Mouse (Mus musculus) lung, postnatal 0 days (tissue): Measurements from ENCODE around the gene Foxp2. TPM values are rescaled to one million over a fixed set of nuclear protein-coding genes. Genes with fewer than 3 reads are reported as not detected.

Source experiments
- ATAC-seq: fragments of 200-750 bp; cut with Nextera tagmentation; 2 replicates; pipeline ENCODE4 v1.8.0; 2017; ENCODE audit warnings: moderate library complexity
- DNase-seq: peaks from one replicate; pipeline ENCODE4 v3.0.0-alpha.2; 2016; ENCODE audit warnings: low spot score
- H3K27ac ChIP-seq: fragments of 300-500 bp; sonication (generic); 2 replicates; pipeline ENCODE4 v1.5.1; 2014; ENCODE audit warnings: antibody characterized with exemption, mild to moderate bottlenecking, low read length, mixed read lengths
- H3K27me3 ChIP-seq: fragments of 300-500 bp; sonication (generic); replicated peaks from 2 replicates; pipeline ENCODE4 v1.6.1; 2014; ENCODE audit warnings: low read length, mixed read lengths; ENCODE audit not compliant: insufficient read depth
- H3K36me3 ChIP-seq: fragments of 300-500 bp; sonication (generic); 2 replicates; pipeline ENCODE4 v1.6.1; 2014; ENCODE audit warnings: low read length, mixed read lengths; ENCODE audit not compliant: insufficient read depth
- H3K4me1 ChIP-seq: fragments of 300-500 bp; sonication (generic); 2 replicates; pipeline ENCODE4 v1.6.1; 2014; ENCODE audit warnings: antibody characterized with exemption, low read depth, low read length, mixed read lengths; ENCODE audit not compliant: insufficient read depth
- H3K4me2 ChIP-seq: fragments of 300-500 bp; sonication (generic); replicated peaks from 2 replicates; pipeline ENCODE4 v1.6.1; 2014; ENCODE audit warnings: low read depth, mild to moderate bottlenecking, low read length, moderate library complexity, mixed read lengths
- H3K4me3 ChIP-seq: fragments of 300-500 bp; sonication (generic); 2 replicates; pipeline ENCODE4 v1.5.1; 2014; ENCODE audit warnings: low read depth, low read length
- H3K9ac ChIP-seq: fragments of 300-500 bp; sonication (generic); replicated peaks from 2 replicates; pipeline ENCODE4 v1.6.1; 2014; ENCODE audit warnings: low read depth, mild to moderate bottlenecking
- H3K9me3 ChIP-seq: fragments of 300-500 bp; sonication (generic); 2 replicates; pipeline ENCODE4 v1.6.1; 2016; ENCODE audit warnings: low read length, mixed read lengths
- CTCF ChIP-seq: IDR thresholded peaks from 2 replicates; pipeline ENCODE4 v1.5.1; 2016; ENCODE audit warnings: antibody characterized with exemption, mild to moderate bottlenecking
- EP300 ChIP-seq: IDR thresholded peaks from 2 replicates; pipeline ENCODE4 v1.6.1; 2016; ENCODE audit warnings: antibody characterized with exemption, mild to moderate bottlenecking, control low read depth
- WGBS: fragments of 180-500 bp; shearing (Covaris S2); extraction: QIAGEN DNeasy Blood & Tissue Kit; methylation state at CpG from one replicate; pipeline ENCODE4 v1.1.7; 2014; 5-methylcytosine and 5-hydroxymethylcytosine counted together
- microRNA-seq: library from miRNA; unstranded; fragments of <30 nt; microRNA quantifications from one replicate; pipeline ENCODE4, GENCODE M21; 2016
- polyA plus RNA-seq: library from polyadenylated mRNA; unstranded; fragments of >200 nt; fragmentation: Nextera tagmentation; extraction: Ambion mirVana; gene quantifications from 2 replicates; pipeline ENCODE4 v1.2.1, GENCODE M21; 2015

The Foxp2 gene
- polyA plus RNA-seq, 1 experiment from 2014 or later, result 9.8 TPM

DNA sequence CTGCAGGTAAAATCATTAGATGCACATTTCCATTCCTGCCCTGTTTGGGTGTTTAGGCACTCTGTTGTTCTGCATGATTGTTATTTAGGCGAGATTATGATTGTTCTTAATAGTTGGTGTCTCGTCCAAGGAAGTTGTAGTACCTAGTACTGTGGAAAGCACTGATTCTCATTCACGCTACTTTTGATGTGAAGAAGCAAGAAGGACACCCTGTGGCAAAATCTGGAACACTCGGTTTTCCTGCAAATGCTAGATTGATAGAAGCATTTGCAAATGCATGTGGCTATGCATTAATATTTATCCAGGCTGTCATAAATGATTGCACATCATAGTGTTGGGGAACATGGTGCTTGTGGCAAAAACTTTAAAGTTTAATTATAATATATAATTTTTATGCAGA is 514.0 kb downstream of the Foxp2 start:
- Histone ChIP-seq H3K9me3 (no peaks in the 10 kb centered on the region), H3K36me3 (no peaks in the 10 kb centered on the region), H3K4me1 (no peaks in the 10 kb centered on the region), H3K4me3 (no peak overlapping the region), H3K27ac (no peak overlapping the region), H3K9ac (no peak overlapping the region), H3K27me3 (no peaks in the 10 kb centered on the region), H3K4me2 (no peak overlapping the region)
- ATAC-seq (no peak), DNase-seq (peak; percentile 13)
- TF ChIP-seq EP300, result no peak
- peak; percentile 41 for TF ChIP-seq CTCF
- 64% methylated on average over 4 of the region's 4 CpGs for WGBS

DNA sequence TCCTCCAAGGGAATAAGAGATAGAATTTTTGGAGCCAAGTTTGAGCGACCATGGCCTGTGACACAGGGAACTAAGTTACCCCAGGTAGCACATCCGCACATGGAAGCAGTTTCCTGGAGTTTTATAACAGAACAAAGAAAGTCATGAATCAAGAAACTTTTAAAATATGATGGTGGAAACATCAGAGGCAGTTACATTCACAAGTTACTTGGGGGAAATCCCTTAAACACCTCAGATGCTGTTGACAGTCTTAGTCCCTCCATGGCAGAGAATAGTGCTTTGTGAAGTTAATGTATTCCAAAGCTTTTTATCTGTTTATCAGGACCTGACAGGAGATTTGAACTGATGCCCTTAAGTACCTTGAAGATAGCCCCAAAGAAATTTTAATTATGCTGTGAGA is 558.6 kb downstream of the Foxp2 start:
- no peak for ATAC-seq
- TF ChIP-seq CTCF, result no peak
- TF ChIP-seq EP300, result no peak

DNA sequence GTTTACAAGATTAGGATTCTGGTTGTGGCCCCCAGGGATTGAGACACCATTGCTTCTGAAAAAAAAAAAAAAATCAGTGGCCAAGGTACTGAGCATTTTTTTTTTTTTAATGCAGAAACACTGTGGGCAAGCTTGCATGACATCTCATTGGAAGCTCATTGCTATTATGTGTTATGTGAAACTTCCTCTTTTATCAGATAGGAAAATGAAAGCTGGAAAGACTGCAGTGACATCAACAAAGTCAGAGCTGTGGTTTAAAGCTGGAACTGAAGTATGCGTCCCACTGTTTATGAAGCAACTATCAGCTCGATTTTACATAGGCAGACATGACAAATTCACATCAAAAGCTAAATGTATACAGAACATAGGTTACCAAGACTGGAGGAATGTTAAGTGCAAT is 562.2 kb downstream of the Foxp2 start:
- TF ChIP-seq CTCF, result no peak
- WGBS, result 52% methylated on average over 2 of the region's 2 CpGs
- Histone ChIP-seq H3K4me1 (no peaks in the 10 kb centered on the region), H3K4me2 (no peak overlapping the region), H3K9me3 (no peaks in the 10 kb centered on the region), H3K27me3 (no peaks in the 10 kb centered on the region), H3K4me3 (no peak overlapping the region), H3K36me3 (no peaks in the 10 kb centered on the region), H3K27ac (no peak overlapping the region), H3K9ac (no peak overlapping the region)
- ATAC-seq (no peak), DNase-seq (no peak)

More for the DNA sequence above, 558.6 kb downstream of the Foxp2 start:
- Histone ChIP-seq H3K27me3 (no peaks in the 10 kb centered on the region), H3K9ac (no peak overlapping the region), H3K36me3 (no peaks in the 10 kb centered on the region), H3K4me1 (no peaks in the 10 kb centered on the region), H3K9me3 (no peaks in the 10 kb centered on the region), H3K4me2 (no peak overlapping the region), H3K4me3 (no peak overlapping the region), H3K27ac (no peak overlapping the region)
- WGBS, result 86% methylated on average over 2 of the region's 2 CpGs
- no peak for DNase-seq

GRCm38 (mm10) chr6:15465471-15465870 is 564.3 kb downstream of the Foxp2 start:
- Histone ChIP-seq H3K4me2 (no peak overlapping the region), H3K9me3 (no peaks in the 10 kb centered on the region), H3K4me1 (no peaks in the 10 kb centered on the region), H3K36me3 (no peaks in the 10 kb centered on the region), H3K27ac (no peak overlapping the region), H3K4me3 (no peak overlapping the region), H3K9ac (no peak overlapping the region), H3K27me3 (no peaks in the 10 kb centered on the region)
- 59% methylated on average over 3 of the region's 3 CpGs for whole genome bisulfite sequencing
- no peak for TF ChIP-seq CTCF
- no peak for TF ChIP-seq EP300
- no peak for ATAC-seq
- DNase-seq, result no peak

DNA sequence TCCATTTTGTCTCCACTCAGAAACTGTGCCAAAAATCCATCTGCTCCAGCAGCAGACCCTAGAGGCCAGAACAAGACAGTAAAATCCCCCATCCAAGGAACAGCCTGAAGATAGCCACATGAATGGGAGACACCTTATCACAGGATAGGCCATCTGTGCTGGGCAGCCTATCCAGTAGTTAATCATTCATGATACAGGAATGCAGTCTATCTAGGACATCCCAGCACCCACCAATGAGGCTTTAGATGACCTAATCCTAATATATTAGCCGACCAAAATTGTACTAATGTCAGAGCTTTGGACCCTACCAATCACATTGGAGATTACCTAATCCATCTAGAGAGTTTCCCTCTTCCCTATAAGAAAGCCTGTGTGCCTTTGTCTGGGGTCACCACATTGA is 565.5 kb downstream of the Foxp2 start:
- ATAC-seq, result no peak
- Histone ChIP-seq H3K27ac (no peak overlapping the region), H3K36me3 (no peaks in the 10 kb centered on the region), H3K4me3 (no peak overlapping the region), H3K9me3 (no peaks in the 10 kb centered on the region), H3K4me1 (no peaks in the 10 kb centered on the region), H3K4me2 (no peak overlapping the region), H3K27me3 (no peaks in the 10 kb centered on the region), H3K9ac (no peak overlapping the region)
- WGBS, result 35% methylated on average over 1 of the region's 1 CpGs
- TF ChIP-seq EP300 (no peak), CTCF (no peak)
- no peak for DNase-seq

DNA sequence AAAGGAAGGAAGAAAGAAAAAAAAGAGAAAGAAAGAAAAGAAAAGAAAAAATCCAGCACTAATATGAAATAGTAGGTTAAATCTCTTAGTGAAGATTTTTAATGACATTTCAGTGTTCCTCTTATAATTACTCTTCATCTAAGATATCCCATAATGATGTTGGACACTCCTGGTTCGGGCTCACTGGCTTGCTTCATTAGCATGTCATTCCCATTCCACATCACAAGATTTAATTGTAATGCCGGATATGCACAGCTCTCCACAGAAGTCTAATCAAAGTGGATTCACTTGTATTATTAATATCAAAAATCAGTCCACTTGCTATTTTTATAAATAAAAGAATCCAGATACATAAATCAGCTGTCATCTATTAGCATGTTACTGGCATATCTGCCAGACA is 585.8 kb downstream of the Foxp2 start:
- no peak for TF ChIP-seq CTCF
- TF ChIP-seq EP300, result no peak
- DNase-seq, result no peak
- Histone ChIP-seq H3K4me3 (no peak overlapping the region), H3K4me1 (no peaks in the 10 kb centered on the region), H3K27me3 (no peaks in the 10 kb centered on the region), H3K36me3 (no peaks in the 10 kb centered on the region), H3K4me2 (no peak overlapping the region), H3K27ac (no peak overlapping the region), H3K9me3 (no peaks in the 10 kb centered on the region), H3K9ac (no peak overlapping the region)
- WGBS, result 83% methylated on average over 2 of the region's 2 CpGs
- ATAC-seq, result no peak

Small RNA genes within 50 kb of the gene (microRNA-seq; reads per million reads assigned to microRNA genes)
- gene Gm25470, result not detected

Other genes with a start within 250 kb of the Foxp2 start
- gene Ppp1r3a, start 146.1 kb upstream of the Foxp2 start, polyA plus RNA-seq, result 0.13 and 0.17 TPM in 2 replicates